Mouse (Mus musculus) kidney, embryonic 14.5 days (tissue): ENCODE data around the gene Lrriq1. TPM values are rescaled to one million over a fixed set of nuclear protein-coding genes. Genes with fewer than 3 reads are reported as not detected.
A peak's percentile ranks its signal among the peaks of the same experiment; 100 is the strongest.

ENCODE experiments used
- ATAC-seq: fragments of 200-750 bp; cut with Nextera tagmentation; 2 replicates; pipeline ENCODE4 v1.8.0; 2017; ENCODE audit warnings: moderate number of reproducible peaks, mild to moderate bottlenecking, moderate TSS enrichment, moderate library complexity; ENCODE audit not compliant: low FRiP score, low TSS enrichment
- H3K27ac ChIP-seq: fragments of 300-500 bp; sonication (generic); 2 replicates; pipeline ENCODE4 v1.5.1; 2014; ENCODE audit warnings: low read depth, mild to moderate bottlenecking, low read length, moderate library complexity, mixed read lengths
- H3K27me3 ChIP-seq: fragments of 300-500 bp; sonication (generic); 2 replicates; pipeline ENCODE4 v1.6.1; 2014; ENCODE audit warnings: mild to moderate bottlenecking, low read length; ENCODE audit not compliant: control insufficient read depth, insufficient read depth
- H3K36me3 ChIP-seq: fragments of 300-500 bp; sonication (generic); 2 replicates; pipeline ENCODE4 v1.6.1; 2014; ENCODE audit warnings: low read length, mixed read lengths; ENCODE audit not compliant: control insufficient read depth, insufficient read depth
- H3K4me1 ChIP-seq: fragments of 300-500 bp; sonication (generic); 2 replicates; pipeline ENCODE4 v1.6.1; 2014; ENCODE audit warnings: low read length, mixed read lengths; ENCODE audit not compliant: control insufficient read depth, insufficient read depth
- H3K4me2 ChIP-seq: fragments of 300-500 bp; sonication (generic); replicated peaks from 2 replicates; pipeline ENCODE4 v1.6.1; 2014; ENCODE audit warnings: low read depth, mild to moderate bottlenecking, low read length
- H3K4me3 ChIP-seq: fragments of 300-500 bp; sonication (generic); 2 replicates; pipeline ENCODE4 v1.5.1; 2014; ENCODE audit warnings: mild to moderate bottlenecking, low read length
- H3K9ac ChIP-seq: fragments of 300-500 bp; sonication (generic); 2 replicates; pipeline ENCODE4 v1.6.1; 2014; ENCODE audit warnings: low read depth, mild to moderate bottlenecking, low read length, moderate library complexity
- H3K9me3 ChIP-seq: fragments of 300-500 bp; sonication (generic); 2 replicates; pipeline ENCODE4 v1.6.1; 2016; ENCODE audit warnings: low read length; ENCODE audit not compliant: control insufficient read depth
- WGBS: fragments of 180-500 bp; shearing (Covaris S2); extraction: QIAGEN DNeasy Blood & Tissue Kit; methylation state at CpG from one replicate; pipeline ENCODE4 v1.1.7; 2014; 5-methylcytosine and 5-hydroxymethylcytosine counted together
- polyA plus RNA-seq: library from polyadenylated mRNA; unstranded; fragments of >200 nt; fragmentation: Nextera tagmentation; extraction: Ambion mirVana; gene quantifications from 2 replicates; pipeline ENCODE4 v1.2.1, GENCODE M21; 2014

The Lrriq1 gene
- polyA plus RNA-seq, 1 experiment from 2014 or later, result 15.2 TPM

GRCm38 (mm10) chr10:103141532-103141931 lies 94.6 kb downstream of the Lrriq1 start:
- H3K36me3 ChIP-seq, result no peaks in the 10 kb centered on the region
- H3K4me3 ChIP-seq, result no peak overlapping the region
- H3K9me3 ChIP-seq, result no peaks in the 10 kb centered on the region
- no peak overlapping the region for H3K27ac ChIP-seq
- peak; percentile 44; the same call in 1 of the 2 replicates for ATAC-seq
- WGBS, result 39% methylated on average over 6 of the region's 6 CpGs
- no peak overlapping the region for H3K9ac ChIP-seq
- H3K27me3 ChIP-seq, result no peaks in the 10 kb centered on the region
- H3K4me2 ChIP-seq, result no peak overlapping the region
- H3K4me1 ChIP-seq, result no peaks in the 10 kb centered on the region

- WGBS, result 58% methylated on average over 8 of the region's 8 CpGs
- Histone ChIP-seq H3K4me3 (no peak overlapping the region), H3K9me3 (no peaks in the 10 kb centered on the region), H3K27me3 (no peaks in the 10 kb centered on the region), H3K4me1 (no peaks in the 10 kb centered on the region), H3K27ac (no peak overlapping the region), H3K9ac (no peak overlapping the region), H3K4me2 (0 out of 2 replicates have a peak overlapping the region, but pooled peaks have one; percentile 21), H3K36me3 (no peaks in the 10 kb centered on the region)
- no peak for ATAC-seq
These were observed 95.5 kb downstream of the Lrriq1 start for GRCm38 (mm10) chr10:103140609-103141008.

- Histone ChIP-seq H3K9me3 (no peaks in the 10 kb centered on the region), H3K27ac (peak overlapping the region; percentile 51; the same call in 1 of the 2 replicates), H3K4me2 (no peak overlapping the region), H3K9ac (no peak overlapping the region), H3K4me1 (no peaks in the 10 kb centered on the region), H3K36me3 (no peaks in the 10 kb centered on the region), H3K4me3 (no peak overlapping the region), H3K27me3 (no peaks in the 10 kb centered on the region)
- peak; percentile 73; the same call in 1 of the 2 replicates for ATAC-seq
- WGBS, result 49% methylated on average over 6 of the region's 6 CpGs
These were observed 121.5 kb downstream of the Lrriq1 start for GRCm38 (mm10) chr10:103114629-103115028.

- Histone ChIP-seq H3K4me2 (no peak overlapping the region), H3K27me3 (no peaks in the 10 kb centered on the region), H3K4me3 (no peak overlapping the region), H3K4me1 (no peaks in the 10 kb centered on the region), H3K27ac (no peak overlapping the region), H3K36me3 (no peaks in the 10 kb centered on the region), H3K9me3 (no peaks in the 10 kb centered on the region), H3K9ac (no peak overlapping the region)
- ATAC-seq, result no peak
- WGBS, result 89% methylated on average over 2 of the region's 2 CpGs
These were observed 128.0 kb downstream of the Lrriq1 start for GRCm38 (mm10) chr10:103108090-103108489.

- Histone ChIP-seq H3K9ac (no peak overlapping the region), H3K9me3 (no peaks in the 10 kb centered on the region), H3K4me1 (no peaks in the 10 kb centered on the region), H3K4me3 (no peak overlapping the region), H3K36me3 (no peaks in the 10 kb centered on the region), H3K27ac (no peak overlapping the region), H3K27me3 (no peaks in the 10 kb centered on the region), H3K4me2 (no peak overlapping the region)
- 51% methylated on average over 1 of the region's 1 CpGs for WGBS
- no peak for ATAC-seq
These were observed 150.0 kb downstream of the Lrriq1 start for GRCm38 (mm10) chr10:103086101-103086500.

- Histone ChIP-seq H3K4me2 (no peak overlapping the region), H3K4me3 (no peak overlapping the region), H3K9ac (no peak overlapping the region), H3K9me3 (no peaks in the 10 kb centered on the region), H3K27ac (no peak overlapping the region), H3K36me3 (no peaks in the 10 kb centered on the region), H3K27me3 (no peaks in the 10 kb centered on the region), H3K4me1 (no peaks in the 10 kb centered on the region)
- WGBS, result 86% methylated on average over 2 of the region's 2 CpGs
- ATAC-seq, result no peak
These were observed 186.5 kb downstream of the Lrriq1 start for GRCm38 (mm10) chr10:103049593-103049992.

- Histone ChIP-seq H3K4me2 (no peak overlapping the region), H3K27me3 (no peaks in the 10 kb centered on the region), H3K36me3 (no peaks in the 10 kb centered on the region), H3K27ac (no peak overlapping the region), H3K9ac (no peak overlapping the region), H3K9me3 (no peaks in the 10 kb centered on the region), H3K4me3 (no peak overlapping the region), H3K4me1 (no peaks in the 10 kb centered on the region)
- no peak for ATAC-seq
- 68% methylated on average over 3 of the region's 3 CpGs for WGBS
These were observed 189.5 kb downstream of the Lrriq1 start for GRCm38 (mm10) chr10:103046623-103047022.

- ATAC-seq, result no peak
- Histone ChIP-seq H3K4me3 (no peak overlapping the region), H3K36me3 (no peaks in the 10 kb centered on the region), H3K27me3 (no peaks in the 10 kb centered on the region), H3K4me1 (no peaks in the 10 kb centered on the region), H3K4me2 (no peak overlapping the region), H3K27ac (no peak overlapping the region), H3K9me3 (no peaks in the 10 kb centered on the region), H3K9ac (no peak overlapping the region)
- 54% methylated on average over 2 of the region's 2 CpGs for WGBS
These were observed 191.1 kb downstream of the Lrriq1 start for GRCm38 (mm10) chr10:103045019-103045418.

- 3% methylated on average over 14 of the region's 14 CpGs for WGBS
- Histone ChIP-seq H3K27ac (no peak overlapping the region), H3K27me3 (peaks cover 42% of the 10 kb centered on the region), H3K9ac (no peak overlapping the region), H3K9me3 (no peaks in the 10 kb centered on the region), H3K4me2 (no peak overlapping the region), H3K4me1 (no peaks in the 10 kb centered on the region), H3K36me3 (no peaks in the 10 kb centered on the region), H3K4me3 (no peak overlapping the region)
- ATAC-seq, result no peak
These were observed 201.0 kb downstream of the Lrriq1 start for GRCm38 (mm10) chr10:103035002-103035640.
